In genomic region chr2:18979675-18980074, GRCm38 (mm10) we compare ENCODE assay signal across 30 mouse cellular contexts. TPM values are rescaled to one million over a fixed set of nuclear protein-coding genes. Genes with fewer than 3 reads are reported as not detected.
DNase-seq lines count a peak whose midpoint lies in the region; ATAC-seq and TF ChIP-seq lines count a peak whose summit lies in the region.
"Had no signal": no experiment of that assay in that cellular context is flagged by ENCODE, and none has a peak within 500 bp of the region (broad histone marks: within the 10 kb centered on the region; RNA-seq: fewer than 3 reads in every experiment).

No protein-coding gene starts in this region.

- no peak overlapping the region for H3K27ac ChIP-seq in forebrain, postnatal 0 days (ENCODE audit: low read depth, low read length)
- no peak overlapping the region for H3K27ac ChIP-seq in forebrain, embryonic 14.5 days (ENCODE audit: low read depth, low read length)
- H3K27ac ChIP-seq in liver, embryonic 12.5 days, result 0 out of 2 replicates have a peak overlapping the region, but pooled peaks have one; percentile 21
- no peak overlapping the region for H3K27ac ChIP-seq in liver, embryonic 11.5 days (ENCODE audit: low read depth, low read length)
- H3K27ac ChIP-seq in hindbrain, embryonic 11.5 days (ENCODE audit: low read depth, low read length), result no peak overlapping the region
- H3K27ac ChIP-seq: embryonic facial prominence, embryonic 12.5 days; forebrain, embryonic 15.5 days; hindbrain, embryonic 15.5 days; kidney, embryonic 15.5 days; layer of hippocampus, adult 2 months; liver, embryonic 14.5 days; stomach, embryonic 15.5 days had no signal

- no peak for TF ChIP-seq CTCF in forebrain, postnatal 0 days (IDR thresholded peaks at IDR 0.05; ENCODE audit: low read depth)

- no peaks in the 10 kb centered on the region for H3K36me3 ChIP-seq in forebrain, postnatal 0 days (ENCODE audit: insufficient read depth)
- H3K36me3 ChIP-seq in forebrain, embryonic 14.5 days (ENCODE audit: control insufficient read depth, insufficient read depth, low read length), result no peaks in the 10 kb centered on the region
- peaks cover 7% of the 10 kb centered on the region; the same call in 1 of the 2 replicates for H3K36me3 ChIP-seq in liver, embryonic 12.5 days
- H3K36me3 ChIP-seq in liver, embryonic 11.5 days (ENCODE audit: control insufficient read depth, insufficient read depth, low read length), result peaks cover 3% of the 10 kb centered on the region; the same call in 1 of the 2 replicates
- H3K36me3 ChIP-seq in splenic B cell, adult 2 months (ENCODE audit: control insufficient read depth, insufficient read depth, low read length, poor library complexity, severe bottlenecking), result no peaks in the 10 kb centered on the region
- no peaks in the 10 kb centered on the region for H3K36me3 ChIP-seq in hindbrain, embryonic 11.5 days (ENCODE audit: control insufficient read depth, insufficient read depth, low read length)
- H3K36me3 ChIP-seq: embryonic facial prominence, embryonic 12.5 days; forebrain, embryonic 15.5 days; hindbrain, embryonic 15.5 days; kidney, embryonic 15.5 days; stomach, embryonic 15.5 days had no signal

- no peak overlapping the region for H3K4me3 ChIP-seq in forebrain, postnatal 0 days (ENCODE audit: low read depth, low read length)
- no peak overlapping the region for H3K4me3 ChIP-seq in forebrain, embryonic 14.5 days (ENCODE audit: low read depth, low read length)
- H3K4me3 ChIP-seq in liver, embryonic 12.5 days, result no peak overlapping the region
- no peak overlapping the region for H3K4me3 ChIP-seq in liver, embryonic 11.5 days (ENCODE audit: low read depth, low read length)
- no peak overlapping the region for H3K4me3 ChIP-seq in hindbrain, embryonic 11.5 days (ENCODE audit: low read depth, low read length)
- H3K4me3 ChIP-seq: embryonic facial prominence, embryonic 12.5 days; forebrain, embryonic 15.5 days; heart, embryonic 12.5 days; hindbrain, embryonic 15.5 days; kidney, embryonic 15.5 days; layer of hippocampus, adult 2 months; stomach, embryonic 15.5 days had no signal

- no peak for DNase-seq in forebrain, postnatal 0 days
- DNase-seq in forebrain, embryonic 14.5 days (ENCODE audit: low spot score), result no peak
- no peak for DNase-seq in liver, embryonic 11.5 days (ENCODE audit: low spot score)
- peak; percentile 49 for DNase-seq in brain, adult 2 months (ENCODE audit: low read depth, low spot score)
- DNase-seq in splenic B cell, adult 2 months (ENCODE audit: low read depth, low spot score), result peak; percentile 28
- no peak for DNase-seq in hindbrain, embryonic 11.5 days (ENCODE audit: low spot score)
- DNase-seq: adrenal gland, postnatal 10 days; cerebellum, adult 11 months; cerebellum, adult 9-11 months; embryo, embryonic 11 days; gastrocnemius, postnatal 25 days; heart, adult 18-20 months; kidney, adult 11 months; kidney, postnatal 25 days; lung, adult 2 months; lung, postnatal 10 days; midbrain, embryonic 14.5 days; right cerebral cortex, postnatal 4 days had no signal

- no peak overlapping the region for H3K9ac ChIP-seq in forebrain, postnatal 0 days
- H3K9ac ChIP-seq in forebrain, embryonic 14.5 days (ENCODE audit: low read length), result no peak overlapping the region
- no peak overlapping the region for H3K9ac ChIP-seq in liver, embryonic 12.5 days
- no peak overlapping the region for H3K9ac ChIP-seq in liver, embryonic 11.5 days (ENCODE audit: low read depth, low read length)
- H3K9ac ChIP-seq in hindbrain, embryonic 11.5 days (ENCODE audit: low read depth, low read length), result no peak overlapping the region
- H3K9ac ChIP-seq: embryonic facial prominence, embryonic 12.5 days; forebrain, embryonic 15.5 days; heart, embryonic 12.5 days; hindbrain, embryonic 15.5 days; kidney, embryonic 15.5 days; liver, embryonic 14.5 days; stomach, embryonic 15.5 days had no signal

- H3K9me3 ChIP-seq in forebrain, postnatal 0 days (ENCODE audit: low read length), result no peaks in the 10 kb centered on the region
- no peaks in the 10 kb centered on the region for H3K9me3 ChIP-seq in forebrain, embryonic 14.5 days (replicated peaks; ENCODE audit: control insufficient read depth, low read length)
- no peaks in the 10 kb centered on the region for H3K9me3 ChIP-seq in liver, embryonic 12.5 days (replicated peaks)
- no peaks in the 10 kb centered on the region for H3K9me3 ChIP-seq in liver, embryonic 11.5 days (ENCODE audit: control insufficient read depth, low read length)
- H3K9me3 ChIP-seq in hindbrain, embryonic 11.5 days (ENCODE audit: control insufficient read depth, low read length), result no peaks in the 10 kb centered on the region
- H3K9me3 ChIP-seq: embryonic facial prominence, embryonic 12.5 days; forebrain, embryonic 15.5 days; G1E; heart, embryonic 12.5 days; hindbrain, embryonic 15.5 days; kidney, embryonic 15.5 days; stomach, embryonic 15.5 days had no signal

- H3K27me3 ChIP-seq in forebrain, postnatal 0 days (ENCODE audit: insufficient read depth, low read length), result no peaks in the 10 kb centered on the region
- H3K27me3 ChIP-seq in forebrain, embryonic 14.5 days (replicated peaks; ENCODE audit: control insufficient read depth, insufficient read depth, low read length), result no peaks in the 10 kb centered on the region
- H3K27me3 ChIP-seq in liver, embryonic 12.5 days (replicated peaks), result no peaks in the 10 kb centered on the region
- H3K27me3 ChIP-seq in liver, embryonic 11.5 days (replicated peaks; ENCODE audit: control insufficient read depth, insufficient read depth, low read length), result no peaks in the 10 kb centered on the region
- H3K27me3 ChIP-seq in splenic B cell, adult 2 months (ENCODE audit: control insufficient read depth, insufficient read depth, low read length, poor library complexity, severe bottlenecking), result no peaks in the 10 kb centered on the region
- H3K27me3 ChIP-seq in hindbrain, embryonic 11.5 days (ENCODE audit: control insufficient read depth, insufficient read depth, low read length), result no peaks in the 10 kb centered on the region
- H3K27me3 ChIP-seq: embryonic facial prominence, embryonic 12.5 days; forebrain, embryonic 15.5 days; heart, embryonic 12.5 days; hindbrain, embryonic 15.5 days; kidney, embryonic 15.5 days; Patski; stomach, embryonic 15.5 days had no signal

- H3K4me1 ChIP-seq in forebrain, postnatal 0 days (ENCODE audit: insufficient read depth), result no peaks in the 10 kb centered on the region
- no peaks in the 10 kb centered on the region for H3K4me1 ChIP-seq in forebrain, embryonic 14.5 days (ENCODE audit: control insufficient read depth, insufficient read depth, low read length)
- peaks cover 82% of the 10 kb centered on the region for H3K4me1 ChIP-seq in liver, embryonic 12.5 days
- H3K4me1 ChIP-seq in liver, embryonic 11.5 days (replicated peaks; ENCODE audit: control insufficient read depth, insufficient read depth, low read length), result peaks cover 28% of the 10 kb centered on the region
- no peaks in the 10 kb centered on the region; the same call in 1 of the 2 replicates for H3K4me1 ChIP-seq in hindbrain, embryonic 11.5 days (replicated peaks; ENCODE audit: control insufficient read depth, insufficient read depth, low read length)
- H3K4me1 ChIP-seq: embryonic facial prominence, embryonic 12.5 days; forebrain, embryonic 15.5 days had no signal

- H3K4me2 ChIP-seq in forebrain, postnatal 0 days (ENCODE audit: low read depth), result no peak overlapping the region
- no peak overlapping the region for H3K4me2 ChIP-seq in forebrain, embryonic 14.5 days (ENCODE audit: low read length)
- H3K4me2 ChIP-seq in liver, embryonic 12.5 days, result no peak overlapping the region
- H3K4me2 ChIP-seq in liver, embryonic 11.5 days, result no peak overlapping the region
- H3K4me2 ChIP-seq in hindbrain, embryonic 11.5 days (replicated peaks; ENCODE audit: low read depth, low read length), result no peak overlapping the region
- H3K4me2 ChIP-seq: embryonic facial prominence, embryonic 12.5 days; forebrain, embryonic 15.5 days; heart, embryonic 12.5 days; hindbrain, embryonic 15.5 days; kidney, embryonic 15.5 days; stomach, embryonic 15.5 days had no signal

- ATAC-seq in forebrain, postnatal 0 days, result peak; percentile 50; the same call in 1 of the 2 replicates
- no peak for ATAC-seq in forebrain, embryonic 14.5 days
- ATAC-seq in liver, embryonic 12.5 days, result no peak
- ATAC-seq in liver, embryonic 11.5 days (replicated peaks; ENCODE audit: low FRiP score), result no peak
- no peak for ATAC-seq in hindbrain, embryonic 11.5 days (ENCODE audit: low FRiP score)
- ATAC-seq: inflammation-experienced regulatory T-cells, adult 6 months; Patski had no signal

- WGBS in forebrain, postnatal 0 days, result 57% methylated on average over 7 of the region's 7 CpGs
- WGBS in forebrain, embryonic 14.5 days, result 81% methylated on average over 7 of the region's 7 CpGs
- WGBS in liver, embryonic 12.5 days (ENCODE audit: insufficient replicate concordance), result 87% methylated on average over 7 of the region's 7 CpGs
- 85% methylated on average over 7 of the region's 7 CpGs for WGBS in liver, embryonic 11.5 days
- WGBS in hindbrain, embryonic 11.5 days, result 82% methylated on average over 7 of the region's 7 CpGs

RNA-seq across cellular contexts. Expression of gene Pip4k2a, which starts 18.3 kb away (rescaled TPM):
- total RNA-seq in forebrain, postnatal 0 days (2014; rRNA removed), result 9.3 and 10.8 TPM in 2 replicates
- 8.4 and 9.5 TPM in 2 replicates for polyA plus RNA-seq in forebrain, postnatal 0 days (2015; fragmentation: Nextera tagmentation; extraction: Ambion mirVana)
- polyA plus RNA-seq in forebrain, embryonic 14.5 days (2014; fragmentation: Nextera tagmentation; extraction: Ambion mirVana), result 11.0 and 12.1 TPM in 2 replicates
- 26.2 and 26.4 TPM in 2 replicates for polyA plus RNA-seq in liver, embryonic 12.5 days (2016; fragmentation: Nextera tagmentation; extraction: Ambion mirVana)
- polyA plus RNA-seq in liver, embryonic 11.5 days (2014; fragmentation: Nextera tagmentation; extraction: Ambion mirVana), result 20.1 and 20.5 TPM in 2 replicates
- polyA plus RNA-seq in hindbrain, embryonic 11.5 days (2014; fragmentation: Nextera tagmentation; extraction: Ambion mirVana), result 10.8 and 11.4 TPM in 2 replicates

RNA-seq across cellular contexts. Expression of gene 4930426L09Rik, which starts 18.5 kb away (rescaled TPM):
- total RNA-seq in forebrain, postnatal 0 days (2014; rRNA removed), result 0.29 and 0.31 TPM in 2 replicates
- 0.58 and 0.59 TPM in 2 replicates for polyA plus RNA-seq in forebrain, postnatal 0 days (2015; fragmentation: Nextera tagmentation; extraction: Ambion mirVana)
- polyA plus RNA-seq in forebrain, embryonic 14.5 days (2014; fragmentation: Nextera tagmentation; extraction: Ambion mirVana), result 0.30 and 0.58 TPM in 2 replicates
- polyA plus RNA-seq in liver, embryonic 12.5 days (2016; fragmentation: Nextera tagmentation; extraction: Ambion mirVana), result 0.29 and 0.30 TPM in 2 replicates
- polyA plus RNA-seq in liver, embryonic 11.5 days (2014; fragmentation: Nextera tagmentation; extraction: Ambion mirVana), result 0.21 and 0.48 TPM in 2 replicates
- polyA plus RNA-seq in hindbrain, embryonic 11.5 days (2014; fragmentation: Nextera tagmentation; extraction: Ambion mirVana), result 0.43 and 0.49 TPM in 2 replicates
- total RNA-seq: heart, adult 18-20 months had no signal

Comparison
In these comparisons a context has a peak if more than half of its experiments do, and no peak if none do; other contexts are left out.
1. DNase-seq: peak in brain, adult 2 months (single experiment) and splenic B cell, adult 2 months (single experiment); none in forebrain, postnatal 0 days (single experiment), forebrain, embryonic 14.5 days (single experiment), liver, embryonic 11.5 days (single experiment) and hindbrain, embryonic 11.5 days (single experiment).